Mouse (Mus musculus) small intestine, adult 2 months (tissue): ENCODE data around the gene Rcan1. TPM values are rescaled to one million over a fixed set of nuclear protein-coding genes. Genes with fewer than 3 reads are reported as not detected.

Experiments
- H3K27ac ChIP-seq: fragments of 200-500 bp; 2 replicates; pipeline ENCODE4 v1.5.1; 2012; ENCODE audit warnings: low read depth, low read length, control low read depth, inconsistent platforms; ENCODE audit not compliant: insufficient read depth
- H3K27me3 ChIP-seq: fragments of 200-500 bp; 2 replicates; pipeline ENCODE4 v1.6.1; 2012; ENCODE audit warnings: mild to moderate bottlenecking, moderate library complexity, low read length, inconsistent platforms; ENCODE audit not compliant: control insufficient read depth, insufficient read depth
- H3K36me3 ChIP-seq: fragments of 200-500 bp; 2 replicates; pipeline ENCODE4 v1.6.1; 2012; ENCODE audit warnings: mild to moderate bottlenecking, low read length, control low read depth, inconsistent platforms; ENCODE audit not compliant: control insufficient read depth, insufficient read depth
- H3K4me1 ChIP-seq: fragments of 200-500 bp; 2 replicates; pipeline ENCODE4 v1.6.1; 2012; ENCODE audit warnings: low read length, inconsistent platforms, mixed read lengths; ENCODE audit not compliant: control insufficient read depth, insufficient read depth, insufficient read length
- H3K4me3 ChIP-seq: fragments of 200-500 bp; 2 replicates; pipeline ENCODE4 v1.5.1; 2012; ENCODE audit warnings: low read depth, mild to moderate bottlenecking, control low read depth, inconsistent platforms, low read length, moderate library complexity
- CTCF ChIP-seq: fragments of 200-500 bp; IDR thresholded peaks from 2 replicates; pipeline ENCODE4 v1.5.1; 2012; ENCODE audit warnings: low read depth, mild to moderate bottlenecking, control low read depth, inconsistent platforms, low read length, moderate library complexity, mixed read lengths; ENCODE audit not compliant: insufficient replicate concordance, insufficient read length; ENCODE audit errors: extremely low read depth
- POLR2A ChIP-seq: fragments of 200-500 bp; IDR thresholded peaks from 2 replicates; pipeline ENCODE4 v1.6.1; 2012; ENCODE audit warnings: low read depth, mild to moderate bottlenecking, control low read depth, inconsistent platforms, low read length, moderate library complexity
- WGBS: fragments of 180-500 bp; shearing (Covaris S2); methylation state at CpG from one replicate; pipeline ENCODE4 v1.1.7; 2018; 5-methylcytosine and 5-hydroxymethylcytosine counted together
- polyA plus RNA-seq: library from polyadenylated mRNA; depleted of rRNA; stranded (reverse); fragments of >200 nt; gene quantifications from 2 replicates; pipeline ENCODE4 v1.2.3, GENCODE M21; 2012

Rcan1 gene
- polyA plus RNA-seq, 1 experiment, result 9.7 TPM

DNA sequence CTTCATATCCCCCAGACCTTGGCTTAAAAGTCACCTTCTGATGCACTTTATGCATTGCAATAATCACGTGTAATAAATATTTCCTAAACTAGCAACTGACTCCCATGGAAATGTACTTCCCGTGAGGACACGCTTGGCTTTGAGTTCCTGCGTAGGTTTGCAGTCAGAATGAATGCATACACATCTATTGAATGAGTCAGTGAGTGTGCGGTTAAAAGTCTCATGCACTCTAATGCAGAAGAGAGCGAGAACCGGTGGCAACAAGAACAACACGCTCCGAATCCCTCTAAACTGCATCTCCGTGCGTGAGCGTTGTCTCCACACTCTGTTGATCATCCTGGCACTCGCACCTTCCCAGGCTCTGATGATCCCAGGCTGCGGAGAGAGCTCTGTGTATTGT lies 21.6 kb downstream of the Rcan1 start:
- Histone ChIP-seq H3K4me1 (peaks cover 2% of the 10 kb centered on the region; the same call in 1 of the 2 replicates), H3K27me3 (no peaks in the 10 kb centered on the region), H3K27ac (no peak overlapping the region), H3K4me3 (no peak overlapping the region), H3K36me3 (no peaks in the 10 kb centered on the region)
- WGBS, result 97% methylated on average over 14 of the region's 14 CpGs
- TF ChIP-seq POLR2A (no peak), CTCF (no peak)

DNA sequence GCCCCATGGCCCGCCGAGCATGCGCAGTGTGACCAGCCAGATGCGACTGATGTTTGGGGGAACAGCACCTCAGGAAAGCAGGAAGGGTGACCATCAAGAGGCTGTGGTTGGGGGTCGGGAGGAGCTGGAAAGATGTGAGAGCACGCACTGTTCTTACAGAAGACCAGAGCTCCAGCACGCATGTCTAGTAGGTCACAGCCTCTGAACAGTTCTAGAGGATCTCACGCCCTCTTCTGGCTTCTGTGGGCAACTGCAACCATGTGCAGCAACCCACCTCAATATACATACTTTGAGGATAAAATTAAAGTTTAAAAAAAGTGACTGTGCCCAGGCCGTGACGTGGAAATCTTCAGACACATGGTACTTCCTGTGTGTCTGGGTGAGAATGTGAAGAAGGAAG lies 25.3 kb downstream of the Rcan1 start:
- H3K4me1 ChIP-seq, result peaks cover 17% of the 10 kb centered on the region
- H3K4me3 ChIP-seq, result no peak overlapping the region
- TF ChIP-seq CTCF (peak; percentile 62; the same call in 1 of the 2 replicates), POLR2A (no peak)
- WGBS, result 81% methylated on average over 10 of the region's 10 CpGs
- no peak overlapping the region for H3K27ac ChIP-seq
- H3K27me3 ChIP-seq, result no peaks in the 10 kb centered on the region
- no peaks in the 10 kb centered on the region for H3K36me3 ChIP-seq

DNA sequence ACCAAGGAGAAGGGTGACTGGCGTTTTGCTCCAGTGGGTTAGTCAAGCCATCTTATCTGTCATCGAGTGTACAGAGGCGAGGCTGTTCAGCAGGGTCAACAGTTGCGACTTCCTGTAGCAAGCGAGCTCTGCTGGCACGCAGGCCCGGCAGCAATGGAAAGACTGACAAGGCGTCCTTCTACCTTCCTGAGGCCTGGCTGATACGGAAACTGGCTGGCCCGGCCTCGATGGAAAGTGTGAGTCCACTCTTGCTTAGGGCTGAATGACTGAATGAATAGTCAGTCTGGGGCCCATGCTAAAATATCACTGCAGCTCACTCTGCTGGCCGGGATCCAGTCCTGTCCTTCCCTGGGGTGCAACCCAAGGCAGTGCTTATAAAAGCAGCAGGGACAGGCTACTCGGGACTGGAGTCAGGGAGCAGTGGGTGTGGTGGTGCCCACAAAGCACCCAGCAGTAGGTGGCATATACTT lies 27.0 kb downstream of the Rcan1 start:
- Histone ChIP-seq H3K36me3 (no peaks in the 10 kb centered on the region), H3K27me3 (no peaks in the 10 kb centered on the region), H3K27ac (peak overlapping the region; percentile 52), H3K4me1 (peaks cover 17% of the 10 kb centered on the region), H3K4me3 (no peak overlapping the region)
- 12% methylated on average over 13 of the region's 13 CpGs for WGBS
- TF ChIP-seq CTCF (no peak), POLR2A (no peak)

DNA sequence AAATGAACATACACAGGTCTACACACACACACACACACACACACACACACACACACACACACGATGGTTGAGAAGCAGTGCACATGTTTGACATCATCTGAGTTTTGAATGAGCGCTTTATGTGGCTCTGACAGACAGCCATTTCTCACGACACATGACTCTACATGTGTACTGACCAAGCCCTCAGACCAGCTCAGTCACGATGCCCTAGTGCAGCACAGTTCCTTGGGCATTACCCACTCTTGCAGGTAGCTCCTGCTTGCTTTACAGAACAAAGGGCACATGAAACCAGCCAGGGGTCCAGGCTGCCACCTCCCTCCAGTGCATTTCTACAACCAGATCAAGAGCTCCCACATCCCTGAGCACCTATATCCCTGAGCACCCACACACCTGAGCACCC lies 27.7 kb downstream of the Rcan1 start:
- no peak overlapping the region; the same call in 1 of the 2 replicates for H3K27ac ChIP-seq
- no peaks in the 10 kb centered on the region for H3K27me3 ChIP-seq
- WGBS, result 85% methylated on average over 4 of the region's 4 CpGs
- H3K36me3 ChIP-seq, result no peaks in the 10 kb centered on the region
- TF ChIP-seq CTCF (no peak), POLR2A (no peak)
- no peak overlapping the region for H3K4me3 ChIP-seq
- H3K4me1 ChIP-seq, result peaks cover 17% of the 10 kb centered on the region

DNA sequence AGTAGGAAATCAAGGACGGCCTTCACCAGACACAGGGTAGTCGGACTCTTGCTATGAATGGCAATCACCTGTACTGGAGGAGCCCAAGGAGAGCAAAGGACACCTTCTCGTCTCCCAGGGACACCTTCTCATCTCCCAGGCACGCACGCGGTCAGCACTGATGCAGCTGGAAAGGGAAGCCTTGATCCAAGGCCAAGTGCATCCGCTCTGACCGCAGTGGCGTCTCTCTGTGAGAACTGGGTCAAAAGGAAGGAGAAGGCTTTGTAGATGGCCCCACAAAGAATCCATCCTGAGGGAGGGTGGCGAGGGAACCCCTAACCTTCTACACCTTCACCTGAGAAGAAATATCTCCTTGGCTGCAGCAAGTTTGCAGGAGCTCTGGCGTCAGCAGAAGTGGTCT lies 28.5 kb downstream of the Rcan1 start:
- Histone ChIP-seq H3K27ac (no peak overlapping the region), H3K4me3 (no peak overlapping the region), H3K36me3 (no peaks in the 10 kb centered on the region), H3K27me3 (no peaks in the 10 kb centered on the region), H3K4me1 (peaks cover 17% of the 10 kb centered on the region)
- WGBS, result 93% methylated on average over 11 of the region's 11 CpGs
- TF ChIP-seq CTCF (no peak), POLR2A (no peak)

DNA sequence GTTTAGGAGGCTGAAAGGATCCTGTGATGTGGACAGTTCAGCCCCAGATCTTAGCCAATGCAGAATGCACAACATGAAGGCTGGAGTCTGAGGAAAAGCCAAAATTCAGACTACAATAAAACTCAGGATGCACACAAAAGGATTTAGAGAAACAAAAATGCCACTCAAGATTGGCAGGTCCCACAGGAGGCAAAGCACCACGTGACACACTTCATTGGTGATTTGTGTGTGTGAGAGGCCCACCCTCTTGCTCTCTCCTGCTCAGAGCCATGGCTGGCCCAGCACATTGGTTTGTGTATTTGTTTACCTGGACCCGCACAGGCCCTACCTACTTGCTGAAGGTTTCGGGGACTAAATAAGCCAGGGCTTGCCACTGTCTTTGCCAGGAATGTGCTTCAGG lies 29.5 kb downstream of the Rcan1 start:
- Histone ChIP-seq H3K4me1 (peaks cover 17% of the 10 kb centered on the region), H3K4me3 (no peak overlapping the region), H3K27ac (no peak overlapping the region), H3K36me3 (no peaks in the 10 kb centered on the region), H3K27me3 (no peaks in the 10 kb centered on the region)
- 89% methylated on average over 3 of the region's 3 CpGs for WGBS
- TF ChIP-seq POLR2A (no peak), CTCF (no peak)

DNA sequence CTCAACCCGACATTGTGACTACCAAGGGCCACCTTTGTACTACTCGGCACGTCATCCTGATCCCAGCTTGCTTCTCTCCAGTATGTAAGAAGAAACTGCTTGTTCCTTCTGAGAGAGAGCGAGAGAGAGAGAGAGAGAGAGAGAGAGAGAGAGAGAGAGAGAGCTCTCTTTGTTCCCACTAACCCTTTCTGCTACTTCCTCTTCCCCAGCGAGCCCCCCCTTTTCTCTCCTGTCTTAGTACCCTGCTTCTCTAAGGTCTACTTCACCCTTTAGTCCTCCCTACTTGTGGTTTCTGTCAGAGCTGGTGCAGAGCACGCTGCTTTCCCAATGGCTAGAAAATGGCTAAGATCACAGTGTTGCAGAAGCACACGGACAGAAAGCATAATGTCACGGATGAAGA lies 30.4 kb downstream of the Rcan1 start:
- WGBS, result 82% methylated on average over 8 of the region's 8 CpGs
- TF ChIP-seq POLR2A (no peak), CTCF (no peak)
- Histone ChIP-seq H3K27ac (no peak overlapping the region), H3K27me3 (no peaks in the 10 kb centered on the region), H3K36me3 (no peaks in the 10 kb centered on the region), H3K4me1 (peaks cover 17% of the 10 kb centered on the region), H3K4me3 (no peak overlapping the region)

DNA sequence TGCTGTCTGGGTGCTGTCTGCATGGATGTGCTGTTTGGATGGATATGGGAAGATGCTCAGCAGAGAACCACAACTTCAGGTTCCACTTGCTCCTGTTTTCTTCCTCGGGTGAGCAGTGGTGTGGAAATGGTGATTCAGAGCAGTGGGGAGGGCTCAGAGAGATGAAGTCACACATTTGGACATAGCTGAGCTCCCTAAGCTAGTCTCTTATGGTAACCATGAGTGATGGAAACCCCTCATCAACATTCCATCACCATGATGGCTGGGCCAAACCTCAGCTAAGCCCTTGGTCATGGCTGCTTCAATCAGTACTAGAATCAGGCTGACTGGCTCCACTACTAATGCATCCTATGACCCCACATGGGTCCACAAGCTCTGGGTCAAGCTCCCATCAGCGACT lies 30.9 kb downstream of the Rcan1 start:
- Histone ChIP-seq H3K4me1 (peaks cover 17% of the 10 kb centered on the region), H3K27ac (no peak overlapping the region), H3K27me3 (no peaks in the 10 kb centered on the region), H3K36me3 (no peaks in the 10 kb centered on the region), H3K4me3 (no peak overlapping the region)
- WGBS, result 66% methylated on average over 2 of the region's 2 CpGs
- TF ChIP-seq POLR2A (no peak), CTCF (no peak)
